Mouse (Mus musculus): ENCODE results near the gene Creb5. TPM values are rescaled to one million over a fixed set of nuclear protein-coding genes. Genes with fewer than 3 reads are reported as not detected.

Gene Creb5
- polyA plus RNA-seq, 1 experiment, result 6.0 TPM

GRCm38 (mm10) chr6:53656466-53656865 lies 369.4 kb downstream of the Creb5 start:
- H3K27me3 ChIP-seq (ENCODE audit: control insufficient read depth, insufficient read depth, low read length), result no peaks in the 10 kb centered on the region
- TF ChIP-seq POLR2A (IDR thresholded peaks at IDR 0.05; ENCODE audit: borderline replicate concordance, insufficient read depth, low read length) (no peak), CTCF (IDR thresholded peaks at IDR 0.05; ENCODE audit: borderline replicate concordance, insufficient read depth, low read depth, low read length) (no peak)
- no peak overlapping the region for H3K4me3 ChIP-seq (replicated peaks; ENCODE audit: insufficient read depth, low read depth, low read length)
- H3K4me1 ChIP-seq (ENCODE audit: control insufficient read depth, insufficient read depth, low read length), result no peaks in the 10 kb centered on the region
- DNase-seq, result no peak
- WGBS, result 70% methylated on average over 3 of the region's 3 CpGs
- no peak overlapping the region for H3K27ac ChIP-seq (ENCODE audit: insufficient read depth, low read length)

GRCm38 (mm10) chr6:53657483-53657882 lies 370.4 kb downstream of the Creb5 start:
- Histone ChIP-seq H3K27me3 (ENCODE audit: control insufficient read depth, insufficient read depth, low read length) (no peaks in the 10 kb centered on the region), H3K4me1 (ENCODE audit: control insufficient read depth, insufficient read depth, low read length) (no peaks in the 10 kb centered on the region), H3K4me3 (replicated peaks; ENCODE audit: insufficient read depth, low read depth, low read length) (no peak overlapping the region), H3K27ac (ENCODE audit: insufficient read depth, low read length) (no peak overlapping the region)
- DNase-seq, result no peak
- TF ChIP-seq POLR2A (IDR thresholded peaks at IDR 0.05; ENCODE audit: borderline replicate concordance, insufficient read depth, low read length) (no peak), CTCF (IDR thresholded peaks at IDR 0.05; ENCODE audit: borderline replicate concordance, insufficient read depth, low read depth, low read length) (no peak)
- 90% methylated on average over 4 of the region's 4 CpGs for WGBS

- Histone ChIP-seq H3K27ac (ENCODE audit: insufficient read depth, low read length) (no peak overlapping the region), H3K4me1 (ENCODE audit: control insufficient read depth, insufficient read depth, low read length) (no peaks in the 10 kb centered on the region), H3K4me3 (replicated peaks; ENCODE audit: insufficient read depth, low read depth, low read length) (no peak overlapping the region), H3K27me3 (ENCODE audit: control insufficient read depth, insufficient read depth, low read length) (no peaks in the 10 kb centered on the region)
- TF ChIP-seq POLR2A (IDR thresholded peaks at IDR 0.05; ENCODE audit: borderline replicate concordance, insufficient read depth, low read length), result no peak
- no peak for TF ChIP-seq CTCF (IDR thresholded peaks at IDR 0.05; ENCODE audit: borderline replicate concordance, insufficient read depth, low read depth, low read length)
- no peak for DNase-seq
- 68% methylated on average over 11 of the region's 11 CpGs for WGBS
Observed at GRCm38 (mm10) chr6:53662858-53663833, 376.1 kb downstream of the Creb5 start.

- WGBS, result 81% methylated on average over 1 of the region's 1 CpGs
- Histone ChIP-seq H3K4me3 (replicated peaks; ENCODE audit: insufficient read depth, low read depth, low read length) (no peak overlapping the region), H3K4me1 (ENCODE audit: control insufficient read depth, insufficient read depth, low read length) (no peaks in the 10 kb centered on the region), H3K27ac (ENCODE audit: insufficient read depth, low read length) (no peak overlapping the region), H3K27me3 (ENCODE audit: control insufficient read depth, insufficient read depth, low read length) (no peaks in the 10 kb centered on the region)
- no peak for DNase-seq
- TF ChIP-seq POLR2A (IDR thresholded peaks at IDR 0.05; ENCODE audit: borderline replicate concordance, insufficient read depth, low read length) (no peak), CTCF (IDR thresholded peaks at IDR 0.05; ENCODE audit: borderline replicate concordance, insufficient read depth, low read depth, low read length) (no peak)
Observed at GRCm38 (mm10) chr6:53664759-53665158, 377.7 kb downstream of the Creb5 start.

- Histone ChIP-seq H3K4me1 (ENCODE audit: control insufficient read depth, insufficient read depth, low read length) (no peaks in the 10 kb centered on the region), H3K27me3 (ENCODE audit: control insufficient read depth, insufficient read depth, low read length) (no peaks in the 10 kb centered on the region), H3K4me3 (replicated peaks; ENCODE audit: insufficient read depth, low read depth, low read length) (no peak overlapping the region), H3K27ac (ENCODE audit: insufficient read depth, low read length) (no peak overlapping the region)
- 53% methylated on average over 5 of the region's 5 CpGs for WGBS
- no peak for TF ChIP-seq CTCF (IDR thresholded peaks at IDR 0.05; ENCODE audit: borderline replicate concordance, insufficient read depth, low read depth, low read length)
- no peak for TF ChIP-seq POLR2A (IDR thresholded peaks at IDR 0.05; ENCODE audit: borderline replicate concordance, insufficient read depth, low read length)
- no peak for DNase-seq
Observed at GRCm38 (mm10) chr6:53666503-53666902, 379.4 kb downstream of the Creb5 start.

GRCm38 (mm10) chr6:53678307-53678706 lies 391.2 kb downstream of the Creb5 start:
- 96% methylated on average over 1 of the region's 1 CpGs for WGBS
- Histone ChIP-seq H3K27me3 (ENCODE audit: control insufficient read depth, insufficient read depth, low read length) (no peaks in the 10 kb centered on the region), H3K4me1 (ENCODE audit: control insufficient read depth, insufficient read depth, low read length) (no peaks in the 10 kb centered on the region), H3K27ac (ENCODE audit: insufficient read depth, low read length) (no peak overlapping the region), H3K4me3 (replicated peaks; ENCODE audit: insufficient read depth, low read depth, low read length) (no peak overlapping the region)
- no peak for DNase-seq
- TF ChIP-seq POLR2A (IDR thresholded peaks at IDR 0.05; ENCODE audit: borderline replicate concordance, insufficient read depth, low read length) (no peak), CTCF (IDR thresholded peaks at IDR 0.05; ENCODE audit: borderline replicate concordance, insufficient read depth, low read depth, low read length) (no peak)

GRCm38 (mm10) chr6:53680046-53680445 lies 393.0 kb downstream of the Creb5 start:
- H3K4me3 ChIP-seq (replicated peaks; ENCODE audit: insufficient read depth, low read depth, low read length), result no peak overlapping the region
- H3K27me3 ChIP-seq (ENCODE audit: control insufficient read depth, insufficient read depth, low read length), result no peaks in the 10 kb centered on the region
- DNase-seq, result no peak
- no peaks in the 10 kb centered on the region for H3K4me1 ChIP-seq (ENCODE audit: control insufficient read depth, insufficient read depth, low read length)
- TF ChIP-seq CTCF (IDR thresholded peaks at IDR 0.05; ENCODE audit: borderline replicate concordance, insufficient read depth, low read depth, low read length), result no peak
- no peak overlapping the region for H3K27ac ChIP-seq (ENCODE audit: insufficient read depth, low read length)
- WGBS, result 97% methylated on average over 8 of the region's 8 CpGs

GRCm38 (mm10) chr6:53684416-53684815 lies 397.3 kb downstream of the Creb5 start:
- Histone ChIP-seq H3K4me1 (ENCODE audit: control insufficient read depth, insufficient read depth, low read length) (no peaks in the 10 kb centered on the region), H3K4me3 (replicated peaks; ENCODE audit: insufficient read depth, low read depth, low read length) (no peak overlapping the region), H3K27ac (ENCODE audit: insufficient read depth, low read length) (no peak overlapping the region), H3K27me3 (ENCODE audit: control insufficient read depth, insufficient read depth, low read length) (no peaks in the 10 kb centered on the region)
- WGBS, result 75% methylated on average over 2 of the region's 2 CpGs
- DNase-seq, result no peak
- no peak for TF ChIP-seq CTCF (IDR thresholded peaks at IDR 0.05; ENCODE audit: borderline replicate concordance, insufficient read depth, low read depth, low read length)
- TF ChIP-seq POLR2A (IDR thresholded peaks at IDR 0.05; ENCODE audit: borderline replicate concordance, insufficient read depth, low read length), result no peak

Data from cerebellum, adult 2 months (tissue).